Mouse (Mus musculus): Measurements from ENCODE around the gene Zfp827.

Gene Zfp827

GRCm38 (mm10) chr8:79227194-79227593 lies 199.0 kb downstream of the Zfp827 start:
- no peak for DNase-seq

DNA sequence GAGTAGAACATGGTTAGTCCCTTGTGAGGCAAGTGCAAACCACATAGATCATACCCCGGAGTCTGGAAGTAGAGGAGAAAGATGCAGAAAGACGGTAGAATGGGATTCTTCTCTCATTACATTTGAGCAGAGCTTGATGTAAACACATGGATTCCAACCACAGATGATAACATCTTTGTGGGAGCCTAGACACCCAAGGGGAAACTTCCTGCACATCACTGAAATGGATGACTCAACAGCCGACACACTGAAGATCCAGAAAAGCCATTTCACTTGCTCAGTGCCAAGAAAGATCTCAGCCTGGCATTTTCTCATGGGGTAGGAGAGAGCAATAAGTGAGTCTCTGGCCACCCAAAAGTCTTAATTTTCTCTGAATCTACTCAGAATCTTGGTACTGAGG lies 199.7 kb downstream of the Zfp827 start:
- DNase-seq: no peak

DNA sequence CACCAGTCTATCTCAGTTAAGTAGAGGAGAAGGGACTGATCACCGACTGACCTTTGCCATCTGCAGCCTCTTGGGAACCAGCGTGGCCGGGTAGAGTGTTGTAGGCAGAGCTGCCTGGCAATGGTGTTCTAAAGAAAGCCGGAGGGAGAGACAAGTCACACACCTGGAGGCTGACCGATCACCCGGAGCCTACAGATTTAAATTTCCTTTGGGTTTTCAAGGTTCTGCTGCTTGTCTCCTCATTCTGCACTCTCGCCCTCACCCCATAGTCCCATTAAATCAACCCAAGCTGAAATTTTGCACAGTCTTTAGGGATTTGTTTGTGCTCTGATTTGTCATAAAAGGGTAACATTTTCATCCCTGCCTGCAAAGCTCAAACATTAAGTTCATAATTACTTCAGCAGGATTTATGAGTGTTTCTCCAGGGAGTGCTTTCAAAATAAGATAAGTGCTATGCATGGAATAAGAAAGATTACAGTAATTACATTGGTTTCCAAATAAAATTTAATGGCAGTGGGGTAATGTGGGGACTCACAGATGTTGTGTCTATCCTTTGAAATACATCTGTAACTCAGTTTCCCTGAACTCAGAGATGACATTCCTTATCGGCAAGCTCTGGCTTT lies 201.1 kb downstream of the Zfp827 start:
- no peak for DNase-seq

DNA sequence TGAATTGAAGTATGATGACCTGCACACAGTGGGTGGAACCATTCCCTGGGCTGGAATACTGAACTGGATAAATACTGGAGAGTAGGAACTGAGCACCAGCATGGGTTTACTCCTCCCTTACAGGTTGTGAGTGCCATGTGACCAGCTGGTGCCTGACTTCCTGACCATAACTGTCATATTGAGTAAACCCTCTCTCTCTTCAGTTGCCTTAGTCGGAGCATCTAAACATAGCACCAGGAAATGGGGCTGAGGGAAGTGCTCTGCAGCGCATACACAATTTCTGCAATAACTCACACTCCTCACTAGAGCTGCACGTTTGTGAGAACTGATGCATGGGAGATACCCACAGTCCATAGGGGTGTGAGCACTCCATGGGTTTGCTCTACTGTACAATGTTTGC lies 211.1 kb downstream of the Zfp827 start:
- DNase-seq: no peak

DNA sequence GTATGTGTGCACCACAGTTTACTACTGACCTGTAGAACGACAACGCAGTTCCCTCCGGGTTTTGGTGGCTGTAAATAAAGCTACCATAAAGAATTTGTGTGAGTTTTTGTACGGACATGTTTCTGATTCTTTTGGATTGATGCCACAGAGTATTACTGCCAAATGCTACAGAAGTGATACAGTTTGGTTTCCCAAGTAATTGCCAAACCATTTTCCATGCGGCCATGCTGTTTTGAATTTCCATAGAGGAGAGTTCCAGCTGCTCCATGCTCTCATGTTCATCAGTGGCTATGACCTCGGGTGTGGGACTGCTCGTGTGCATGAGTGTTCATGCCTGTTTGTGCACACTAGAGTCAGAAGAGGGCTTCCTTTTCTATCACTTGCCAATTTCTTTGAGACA lies 211.8 kb downstream of the Zfp827 start:
- DNase-seq: no peak

Data from cerebellum, postnatal 25 days (tissue).